Mouse (Mus musculus): Measurements from ENCODE around the gene Shb.

- TF ChIP-seq CTCF (IDR thresholded peaks at IDR 0.05; ENCODE audit: control insufficient read depth, insufficient read depth, low read length) (no peak), POLR2A (IDR thresholded peaks at IDR 0.05; ENCODE audit: borderline replicate concordance, control insufficient read depth, low read depth, low read length) (no peak)
Observed at GRCm38 (mm10) chr4:45403499-45403878, 128.8 kb downstream of the Shb start.

Measured in bone marrow, adult 2 months (tissue).